Mouse (Mus musculus) midbrain, embryonic 11.5 days (tissue): ENCODE results near the gene Dchs2. TPM values are rescaled to one million over a fixed set of nuclear protein-coding genes. Genes with fewer than 3 reads are reported as not detected.
A peak's percentile ranks its signal among the peaks of the same experiment; 100 is the strongest.

ENCODE experiments used
- ATAC-seq: fragments of 200-750 bp; cut with Nextera tagmentation; 2 replicates; pipeline ENCODE4 v1.8.0; 2017; ENCODE audit warnings: moderate TSS enrichment, moderate library complexity; ENCODE audit not compliant: low FRiP score
- DNase-seq: peaks from one replicate; pipeline ENCODE4 v3.0.0; 2015; ENCODE audit warnings: low spot score; ENCODE audit errors: missing footprints
- H3K27ac ChIP-seq: fragments of 300-500 bp; sonication (generic); 2 replicates; pipeline ENCODE4 v1.5.1; 2014; ENCODE audit warnings: low read depth, low read length
- H3K27me3 ChIP-seq: fragments of 300-500 bp; sonication (generic); 2 replicates; pipeline ENCODE4 v1.6.1; 2014; ENCODE audit warnings: mild to moderate bottlenecking, low read length, moderate library complexity, mixed read lengths; ENCODE audit not compliant: control insufficient read depth, insufficient read depth
- H3K36me3 ChIP-seq: fragments of 300-500 bp; sonication (generic); 2 replicates; pipeline ENCODE4 v1.6.1; 2014; ENCODE audit warnings: mild to moderate bottlenecking, low read length, moderate library complexity, mixed read lengths; ENCODE audit not compliant: control insufficient read depth, insufficient read depth
- H3K4me1 ChIP-seq: fragments of 300-500 bp; sonication (generic); 2 replicates; pipeline ENCODE4 v1.6.1; 2014; ENCODE audit warnings: low read length; ENCODE audit not compliant: control insufficient read depth, insufficient read depth
- H3K4me2 ChIP-seq: fragments of 300-500 bp; sonication (generic); 2 replicates; pipeline ENCODE4 v1.6.1; 2014; ENCODE audit warnings: mild to moderate bottlenecking, moderate library complexity
- H3K4me3 ChIP-seq: fragments of 300-500 bp; sonication (generic); 2 replicates; pipeline ENCODE4 v1.5.1; 2014; ENCODE audit warnings: low read depth, low read length
- H3K9ac ChIP-seq: fragments of 300-500 bp; sonication (generic); 2 replicates; pipeline ENCODE4 v1.6.1; 2014; ENCODE audit warnings: low read length
- H3K9me3 ChIP-seq: fragments of 300-500 bp; sonication (generic); 2 replicates; pipeline ENCODE4 v1.6.1; 2016; ENCODE audit warnings: low read length; ENCODE audit not compliant: control insufficient read depth
- WGBS: fragments of 180-500 bp; shearing (Covaris S2); extraction: QIAGEN DNeasy Blood & Tissue Kit; methylation state at CpG from one replicate; pipeline ENCODE4 v1.1.7; 2014; 5-methylcytosine and 5-hydroxymethylcytosine counted together
- polyA plus RNA-seq: library from polyadenylated mRNA; unstranded; fragments of >200 nt; fragmentation: Nextera tagmentation; extraction: Ambion mirVana; gene quantifications from 2 replicates; pipeline ENCODE4 v1.2.1, GENCODE M21; 2014

Dchs2 gene
- polyA plus RNA-seq, 1 experiment from 2014 or later = 0.19 TPM

DNA sequence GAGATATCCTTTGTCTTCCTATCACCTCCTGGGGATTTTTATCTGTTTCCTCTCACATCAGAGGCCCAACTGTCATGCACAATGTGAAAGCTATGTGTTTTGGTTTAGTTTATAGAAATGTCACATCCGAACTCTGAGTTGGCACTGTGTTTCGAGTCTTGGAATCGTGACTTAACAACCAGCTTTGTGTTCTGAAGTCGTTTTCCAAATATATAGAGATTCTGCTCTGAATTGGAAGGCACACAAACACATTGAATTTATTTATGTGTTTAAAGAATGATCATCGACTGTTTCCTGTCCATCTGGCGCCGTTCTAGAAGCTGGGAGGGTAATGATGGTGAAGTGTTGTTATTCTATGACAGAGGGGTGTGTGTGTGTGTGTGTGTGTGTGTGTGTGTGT, 84.8 kb downstream of the Dchs2 start:
- DNase-seq = no peak
- H3K27ac ChIP-seq = no peak overlapping the region
- no peak overlapping the region for H3K4me2 ChIP-seq
- no peaks in the 10 kb centered on the region for H3K4me1 ChIP-seq
- H3K36me3 ChIP-seq = no peaks in the 10 kb centered on the region
- H3K27me3 ChIP-seq = no peaks in the 10 kb centered on the region
- no peak for ATAC-seq
- 81% methylated on average over 7 of the region's 7 CpGs for WGBS
- no peak overlapping the region for H3K4me3 ChIP-seq
- no peak overlapping the region for H3K9ac ChIP-seq
- no peaks in the 10 kb centered on the region for H3K9me3 ChIP-seq

DNA sequence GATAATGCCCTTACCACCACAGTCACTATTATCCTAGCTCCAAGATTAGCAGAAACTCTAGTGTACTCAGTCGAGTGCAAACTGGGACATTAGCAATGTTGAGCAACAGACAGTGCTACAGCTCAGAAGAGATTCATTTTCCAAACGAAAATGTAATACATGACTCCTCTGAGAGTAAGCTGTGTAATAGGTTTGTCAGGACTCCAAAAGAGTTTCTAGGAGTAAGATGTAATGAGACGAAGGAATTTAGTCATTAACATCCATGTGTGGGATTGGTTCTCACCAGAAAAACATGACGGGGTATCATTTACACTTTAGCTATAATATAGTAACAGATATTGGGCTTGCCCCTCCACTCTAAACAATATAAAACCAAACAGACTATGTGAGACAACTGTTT, 90.3 kb downstream of the Dchs2 start:
- H3K36me3 ChIP-seq = no peaks in the 10 kb centered on the region
- no peaks in the 10 kb centered on the region for H3K27me3 ChIP-seq
- H3K4me2 ChIP-seq = no peak overlapping the region
- H3K4me1 ChIP-seq = no peaks in the 10 kb centered on the region
- H3K9ac ChIP-seq = no peak overlapping the region
- no peaks in the 10 kb centered on the region for H3K9me3 ChIP-seq
- WGBS = 89% methylated on average over 4 of the region's 4 CpGs
- no peak overlapping the region for H3K4me3 ChIP-seq
- ATAC-seq = no peak
- DNase-seq = no peak
- H3K27ac ChIP-seq = no peak overlapping the region

DNA sequence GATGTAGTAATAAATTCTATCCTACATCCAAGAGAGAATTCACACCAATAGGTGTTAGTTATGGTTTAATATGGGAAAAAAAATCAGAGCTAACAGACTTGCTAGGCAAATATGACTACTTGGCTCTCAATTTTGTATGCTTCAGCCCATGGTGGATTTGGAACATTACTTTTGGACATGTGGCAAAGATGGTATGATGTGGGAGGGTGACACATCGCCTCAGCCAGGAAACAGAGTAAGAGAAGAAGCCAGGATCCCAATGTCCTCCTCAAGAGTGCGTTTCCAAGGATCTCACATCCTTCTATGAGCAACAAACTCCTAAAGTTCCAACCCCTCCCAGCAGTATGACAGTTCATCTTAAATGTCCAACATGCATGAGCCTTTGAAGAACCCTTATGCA, 92.4 kb downstream of the Dchs2 start:
- no peaks in the 10 kb centered on the region for H3K9me3 ChIP-seq
- no peaks in the 10 kb centered on the region for H3K4me1 ChIP-seq
- DNase-seq = no peak
- H3K4me2 ChIP-seq = no peak overlapping the region
- H3K9ac ChIP-seq = no peak overlapping the region
- no peak overlapping the region for H3K4me3 ChIP-seq
- H3K36me3 ChIP-seq = no peaks in the 10 kb centered on the region
- no peak overlapping the region for H3K27ac ChIP-seq
- no peak for ATAC-seq
- no peaks in the 10 kb centered on the region for H3K27me3 ChIP-seq
- WGBS = 91% methylated on average over 2 of the region's 2 CpGs

DNA sequence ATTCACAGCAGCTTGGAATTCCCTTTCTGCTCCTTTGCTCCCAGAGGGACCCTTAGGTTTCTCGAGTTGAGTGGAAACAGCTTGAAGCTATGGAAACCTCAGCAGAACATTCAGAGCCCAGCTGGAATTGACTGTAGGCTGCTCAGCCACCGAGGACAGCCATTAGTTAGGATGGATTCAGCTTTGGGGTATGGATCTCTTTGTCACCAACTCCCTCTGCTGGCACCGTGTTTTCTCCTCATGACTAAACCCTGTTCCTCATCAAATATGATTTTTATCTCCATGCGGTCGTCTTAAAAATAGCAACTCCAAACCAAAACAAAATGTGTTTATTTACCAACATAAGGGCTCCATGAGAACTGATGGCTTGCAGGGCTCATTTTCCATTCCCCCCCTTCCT, 94.4 kb downstream of the Dchs2 start:
- Histone ChIP-seq H3K9ac (no peak overlapping the region), H3K4me2 (no peak overlapping the region), H3K9me3 (no peaks in the 10 kb centered on the region), H3K36me3 (no peaks in the 10 kb centered on the region), H3K4me1 (no peaks in the 10 kb centered on the region), H3K27me3 (no peaks in the 10 kb centered on the region), H3K4me3 (no peak overlapping the region), H3K27ac (no peak overlapping the region)
- no peak for DNase-seq
- 65% methylated on average over 5 of the region's 5 CpGs for WGBS
- no peak for ATAC-seq

DNA sequence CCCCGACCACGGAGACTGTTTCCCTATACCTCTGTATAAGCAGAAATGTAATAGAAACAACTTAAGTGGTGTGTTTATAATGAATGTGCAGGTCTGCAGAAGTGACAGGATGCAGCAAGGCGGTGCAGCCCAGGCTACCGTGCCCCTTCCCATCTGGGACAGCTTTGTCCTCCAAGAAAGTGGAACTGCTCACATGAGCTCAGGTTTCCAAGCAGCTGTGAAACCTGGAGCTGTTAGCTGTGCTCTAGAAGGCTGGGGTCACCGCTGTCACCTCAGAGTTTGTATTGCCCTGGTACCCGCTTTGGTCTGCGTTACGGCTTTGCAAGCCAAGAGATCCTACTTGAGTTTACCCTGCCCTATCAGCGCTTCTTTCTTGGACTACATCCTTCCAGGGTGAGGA, 100.6 kb downstream of the Dchs2 start:
- WGBS = 89% methylated on average over 9 of the region's 9 CpGs
- no peak overlapping the region for H3K4me2 ChIP-seq

DNA sequence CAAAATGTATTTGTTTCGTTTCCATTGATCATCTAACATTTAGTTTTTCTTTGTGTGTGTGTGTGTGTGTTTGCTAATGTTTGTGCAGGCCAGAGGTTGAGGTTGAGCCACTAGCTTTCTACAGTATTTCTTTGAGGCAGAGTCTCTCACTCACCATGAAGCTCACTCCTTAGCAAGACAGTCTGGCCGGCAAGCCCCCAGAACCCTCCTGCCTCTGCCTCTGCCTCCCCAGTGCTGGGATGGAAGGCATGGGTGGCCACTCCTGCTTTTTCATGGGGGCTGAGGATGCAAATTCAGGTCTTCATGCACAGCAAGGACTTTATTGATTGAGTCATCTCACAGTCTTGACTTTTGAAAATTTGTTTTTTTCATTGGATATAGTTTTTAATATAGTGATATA, 102.6 kb downstream of the Dchs2 start:
- DNase-seq (peak; percentile 59), ATAC-seq (no peak)
- no peak overlapping the region for H3K4me2 ChIP-seq
- H3K9ac ChIP-seq = no peak overlapping the region
- no peaks in the 10 kb centered on the region for H3K4me1 ChIP-seq
- no peaks in the 10 kb centered on the region for H3K27me3 ChIP-seq
- H3K27ac ChIP-seq = no peak overlapping the region
- 88% methylated on average over 2 of the region's 2 CpGs for WGBS
- H3K9me3 ChIP-seq = no peaks in the 10 kb centered on the region
- no peak overlapping the region for H3K4me3 ChIP-seq
- no peaks in the 10 kb centered on the region for H3K36me3 ChIP-seq

More for the DNA sequence above, 100.6 kb downstream of the Dchs2 start:
- DNase-seq (peak; percentile 10), ATAC-seq (no peak)
- Histone ChIP-seq H3K4me1 (no peaks in the 10 kb centered on the region), H3K36me3 (no peaks in the 10 kb centered on the region), H3K9me3 (no peaks in the 10 kb centered on the region), H3K9ac (no peak overlapping the region), H3K27ac (no peak overlapping the region), H3K4me3 (no peak overlapping the region), H3K27me3 (no peaks in the 10 kb centered on the region)

DNA sequence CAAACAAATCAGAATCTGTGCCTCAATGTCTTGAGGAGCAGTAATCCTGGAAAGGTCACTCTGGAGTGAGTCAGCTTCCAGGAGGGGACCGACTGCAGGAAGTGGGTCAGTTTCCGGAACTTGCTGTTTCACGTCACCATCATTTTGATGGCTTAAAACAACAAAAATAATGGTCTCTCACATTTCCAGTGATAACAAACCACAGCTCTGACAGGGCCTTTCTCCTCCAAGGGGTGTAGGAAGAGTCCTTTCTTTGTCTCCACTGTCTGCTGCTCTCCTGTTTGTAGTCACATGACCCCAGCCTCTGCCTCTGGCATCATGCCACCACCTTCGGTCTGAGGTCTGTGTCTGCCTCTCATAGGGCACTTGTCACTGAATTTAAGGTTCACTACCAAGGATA, 106.7 kb downstream of the Dchs2 start:
- H3K9me3 ChIP-seq = no peaks in the 10 kb centered on the region
- no peak overlapping the region for H3K4me3 ChIP-seq
- no peak for ATAC-seq
- H3K9ac ChIP-seq = no peak overlapping the region
- peak; percentile 10 for DNase-seq
- 75% methylated on average over 4 of the region's 4 CpGs for WGBS
- H3K4me1 ChIP-seq = no peaks in the 10 kb centered on the region
- no peak overlapping the region for H3K4me2 ChIP-seq
- no peak overlapping the region for H3K27ac ChIP-seq
- no peaks in the 10 kb centered on the region for H3K27me3 ChIP-seq
- no peaks in the 10 kb centered on the region for H3K36me3 ChIP-seq

DNA sequence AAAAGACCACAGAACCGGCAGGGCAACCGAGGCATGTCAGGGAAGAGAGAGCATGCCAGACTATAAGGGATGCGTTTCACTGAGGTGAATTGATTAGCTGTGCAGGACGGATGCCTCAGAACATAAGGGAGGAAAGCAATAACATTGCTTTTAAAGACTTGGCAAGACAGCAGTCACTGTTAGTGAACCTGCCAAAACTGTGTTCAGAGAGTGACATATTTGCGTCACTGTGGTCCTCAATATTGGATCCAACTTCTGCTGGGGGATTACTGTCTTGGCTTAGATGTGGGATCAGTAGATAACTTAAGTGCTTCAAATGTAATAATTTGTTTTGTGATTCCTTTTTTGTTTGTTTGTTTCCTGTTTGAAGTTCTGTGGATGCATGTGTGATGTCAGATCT, 107.3 kb downstream of the Dchs2 start:
- peak; percentile 4 for DNase-seq
- H3K27ac ChIP-seq = no peak overlapping the region
- no peaks in the 10 kb centered on the region for H3K4me1 ChIP-seq
- H3K9me3 ChIP-seq = no peaks in the 10 kb centered on the region
- no peak for ATAC-seq
- no peaks in the 10 kb centered on the region for H3K36me3 ChIP-seq
- no peak overlapping the region for H3K4me3 ChIP-seq
- H3K9ac ChIP-seq = no peak overlapping the region
- no peak overlapping the region for H3K4me2 ChIP-seq
- WGBS = 85% methylated on average over 5 of the region's 5 CpGs
- no peaks in the 10 kb centered on the region for H3K27me3 ChIP-seq

DNA sequence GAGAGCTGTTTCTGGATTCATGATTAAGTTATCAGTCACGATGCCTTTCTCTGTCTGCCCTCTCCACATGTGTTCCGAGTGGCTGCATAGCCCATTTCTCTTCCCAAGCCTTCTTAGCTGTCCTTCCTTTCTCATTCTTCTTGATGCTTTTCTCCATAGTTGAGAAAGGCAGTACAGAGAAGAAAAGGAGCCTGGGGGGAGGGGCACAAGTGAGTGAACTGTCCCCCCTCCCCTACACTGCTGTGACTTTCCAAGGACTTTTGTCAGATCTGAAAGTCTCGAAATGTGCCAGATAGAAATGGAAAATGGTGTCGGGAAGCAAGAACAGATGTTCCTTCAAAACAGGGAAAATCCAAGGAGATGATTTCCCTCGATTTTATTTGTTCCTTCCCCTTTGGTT, 118.8 kb downstream of the Dchs2 start:
- H3K27me3 ChIP-seq = no peaks in the 10 kb centered on the region
- H3K4me2 ChIP-seq = no peak overlapping the region
- H3K4me3 ChIP-seq = no peak overlapping the region
- H3K9me3 ChIP-seq = no peaks in the 10 kb centered on the region
- DNase-seq (no peak), ATAC-seq (no peak)
- no peaks in the 10 kb centered on the region for H3K36me3 ChIP-seq
- H3K9ac ChIP-seq = no peak overlapping the region
- no peak overlapping the region for H3K27ac ChIP-seq
- no peaks in the 10 kb centered on the region for H3K4me1 ChIP-seq
- WGBS = 71% methylated on average over 5 of the region's 5 CpGs

DNA sequence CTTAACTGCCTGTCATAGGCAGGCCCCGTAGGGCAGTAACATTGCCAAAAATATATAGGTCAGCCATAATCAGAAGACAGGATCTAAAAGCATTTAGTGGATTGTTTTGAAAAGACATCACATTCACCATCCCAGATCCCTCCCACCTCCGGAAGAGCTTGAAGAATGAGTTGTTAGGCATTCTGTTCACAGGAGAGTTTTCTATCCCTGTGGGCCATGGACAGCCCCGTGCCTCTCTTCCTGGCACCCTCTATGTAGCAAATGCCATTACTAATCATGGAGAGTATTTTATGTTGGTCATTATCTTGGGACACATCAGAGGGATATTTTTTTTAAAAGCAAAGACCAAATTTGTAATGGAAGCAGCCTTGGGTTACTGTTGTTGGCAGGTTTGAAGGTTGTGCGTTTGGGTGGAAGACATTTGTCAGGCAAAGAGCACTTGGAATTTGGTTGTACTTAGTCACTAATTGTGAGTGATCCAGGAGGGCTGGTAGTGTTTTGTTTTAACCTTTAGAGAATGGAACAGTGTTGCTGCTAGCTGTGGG, 122.3 kb downstream of the Dchs2 start:
- DNase-seq = peak; percentile 54
- Histone ChIP-seq H3K4me2 (no peak overlapping the region), H3K4me3 (no peak overlapping the region), H3K9ac (no peak overlapping the region), H3K9me3 (no peaks in the 10 kb centered on the region), H3K4me1 (no peaks in the 10 kb centered on the region), H3K27me3 (no peaks in the 10 kb centered on the region), H3K27ac (no peak overlapping the region), H3K36me3 (no peaks in the 10 kb centered on the region)
- no peak for ATAC-seq
- 91% methylated on average over 4 of the region's 4 CpGs for WGBS
